Mouse (Mus musculus): ENCODE results near the gene Lmna. TPM values are rescaled to one million over a fixed set of nuclear protein-coding genes. Genes with fewer than 3 reads are reported as not detected.

Gene Lmna
- 111 and 121 TPM in 2 replicates for polyA plus RNA-seq (2015; fragmentation: Nextera tagmentation; extraction: Ambion mirVana)

- Histone ChIP-seq H3K4me3 (peak within 1 kb of the TSS; percentile 43), H3K27me3 (no peaks in the 10 kb centered on the region), H3K27ac (peak within 1 kb of the TSS; percentile 92), H3K36me3 (no peaks in the 10 kb centered on the region), H3K4me1 (peaks cover 61% of the 10 kb centered on the region), H3K4me2 (peak within 1 kb of the TSS; percentile 60), H3K9me3 (no peaks in the 10 kb centered on the region), H3K9ac (peak within 1 kb of the TSS; percentile 24)
- under 1% methylated on average over 31 of the region's 31 CpGs for WGBS
- peak; percentile 95 for ATAC-seq (ENCODE audit: borderline replicate concordance, extremely low read depth, low FRiP score, low TSS enrichment)
Observed at GRCm38 (mm10) chr3:88509692-88510420, at the start of gene Lmna. Lmna (minus strand) TSS chr3:88509956.

- Histone ChIP-seq H3K4me2 (no peak overlapping the region), H3K36me3 (peaks cover 52% of the 10 kb centered on the region), H3K4me3 (no peak overlapping the region), H3K9ac (no peak overlapping the region), H3K27ac (no peak overlapping the region), H3K4me1 (peaks cover 18% of the 10 kb centered on the region), H3K27me3 (no peaks in the 10 kb centered on the region), H3K9me3 (no peaks in the 10 kb centered on the region)
- 93% methylated on average over 8 of the region's 8 CpGs for WGBS
- ATAC-seq (ENCODE audit: borderline replicate concordance, extremely low read depth, low FRiP score, low TSS enrichment), result no peak
Observed at GRCm38 (mm10) chr3:88556616-88557015, 46.9 kb upstream of the Lmna start.

- Histone ChIP-seq H3K4me1 (peaks cover 21% of the 10 kb centered on the region), H3K27me3 (no peaks in the 10 kb centered on the region), H3K4me3 (no peak overlapping the region), H3K4me2 (no peak overlapping the region), H3K9ac (no peak overlapping the region), H3K27ac (no peak overlapping the region), H3K9me3 (no peaks in the 10 kb centered on the region), H3K36me3 (peaks cover 47% of the 10 kb centered on the region)
- ATAC-seq (ENCODE audit: borderline replicate concordance, extremely low read depth, low FRiP score, low TSS enrichment), result no peak
- 90% methylated on average over 6 of the region's 6 CpGs for WGBS
Observed at GRCm38 (mm10) chr3:88555731-88556130, 46.0 kb upstream of the Lmna start.

GRCm38 (mm10) chr3:88555069-88555605 lies 45.4 kb upstream of the Lmna start:
- no peak overlapping the region for H3K27ac ChIP-seq
- peaks cover 41% of the 10 kb centered on the region for H3K36me3 ChIP-seq
- no peak for ATAC-seq (ENCODE audit: borderline replicate concordance, extremely low read depth, low FRiP score, low TSS enrichment)
- peak overlapping the region; percentile 83 for H3K4me2 ChIP-seq
- H3K27me3 ChIP-seq, result no peaks in the 10 kb centered on the region
- H3K9ac ChIP-seq, result no peak overlapping the region
- H3K4me1 ChIP-seq, result peaks cover 21% of the 10 kb centered on the region
- whole genome bisulfite sequencing, result 84% methylated on average over 5 of the region's 5 CpGs
- H3K4me3 ChIP-seq, result peak overlapping the region; percentile 59; the same call in 1 of the 2 replicates
- no peaks in the 10 kb centered on the region for H3K9me3 ChIP-seq

GRCm38 (mm10) chr3:88553880-88554586 lies 44.3 kb upstream of the Lmna start:
- Histone ChIP-seq H3K27me3 (no peaks in the 10 kb centered on the region), H3K4me1 (peaks cover 21% of the 10 kb centered on the region), H3K4me3 (peak overlapping the region; percentile 59), H3K36me3 (peaks cover 30% of the 10 kb centered on the region), H3K27ac (peak overlapping the region; percentile 97), H3K9ac (peak overlapping the region; percentile 74), H3K9me3 (no peaks in the 10 kb centered on the region), H3K4me2 (peak overlapping the region; percentile 83)
- peak; percentile 33 for ATAC-seq (ENCODE audit: borderline replicate concordance, extremely low read depth, low FRiP score, low TSS enrichment)
- 0% methylated on average over 41 of the region's 41 CpGs for WGBS

- Histone ChIP-seq H3K27ac (peak within 1 kb of the TSS; percentile 97), H3K4me3 (peak within 1 kb of the TSS; percentile 59), H3K36me3 (peaks cover 24% of the 10 kb centered on the region), H3K4me2 (peak within 1 kb of the TSS; percentile 83), H3K9me3 (no peaks in the 10 kb centered on the region), H3K9ac (peak within 1 kb of the TSS; percentile 74), H3K27me3 (no peaks in the 10 kb centered on the region), H3K4me1 (peaks cover 25% of the 10 kb centered on the region)
- WGBS, result 2% methylated on average over 21 of the region's 37 CpGs
- peak; percentile 90 for ATAC-seq (ENCODE audit: borderline replicate concordance, extremely low read depth, low FRiP score, low TSS enrichment)
Observed at GRCm38 (mm10) chr3:88553525-88553879, 43.7 kb upstream of the Lmna start, which contains the start of gene Ubqln4. Ubqln4 (plus strand) TSS chr3:88553758.

GRCm38 (mm10) chr3:88552676-88553524 lies 43.1 kb upstream of the Lmna start, which contains the start of gene Lamtor2:
Lamtor2 (minus strand) TSS chr3:88553074.
- under 1% methylated on average over 48 of the region's 48 CpGs for WGBS

GRCm38 (mm10) chr3:88552082-88552645 lies 42.4 kb upstream of the Lmna start:
- 13% methylated on average over 16 of the region's 16 CpGs for WGBS
- no peaks in the 10 kb centered on the region for H3K9me3 ChIP-seq
- H3K4me3 ChIP-seq, result peak overlapping the region; percentile 59
- H3K4me1 ChIP-seq, result peaks cover 29% of the 10 kb centered on the region
- ATAC-seq (ENCODE audit: borderline replicate concordance, extremely low read depth, low FRiP score, low TSS enrichment), result no peak
- peak overlapping the region; percentile 88 for H3K27ac ChIP-seq
- H3K27me3 ChIP-seq, result no peaks in the 10 kb centered on the region
- H3K9ac ChIP-seq, result peak overlapping the region; percentile 59
- peaks cover 12% of the 10 kb centered on the region for H3K36me3 ChIP-seq
- H3K4me2 ChIP-seq, result peak overlapping the region; percentile 83

More at GRCm38 (mm10) chr3:88552676-88553524, 43.1 kb upstream of the Lmna start, which contains the start of gene Lamtor2:
- Histone ChIP-seq H3K4me2 (peak within 1 kb of the TSS; percentile 83), H3K27ac (peak within 1 kb of the TSS; percentile 97), H3K4me3 (peak within 1 kb of the TSS; percentile 59), H3K27me3 (no peaks in the 10 kb centered on the region), H3K36me3 (peaks cover 18% of the 10 kb centered on the region), H3K4me1 (peaks cover 28% of the 10 kb centered on the region), H3K9ac (peak within 1 kb of the TSS; percentile 74), H3K9me3 (no peaks in the 10 kb centered on the region)
- ATAC-seq (ENCODE audit: borderline replicate concordance, extremely low read depth, low FRiP score, low TSS enrichment), result peak; percentile 91

- no peak for ATAC-seq (ENCODE audit: borderline replicate concordance, extremely low read depth, low FRiP score, low TSS enrichment)
- 81% methylated on average over 4 of the region's 4 CpGs for WGBS
- Histone ChIP-seq H3K27me3 (no peaks in the 10 kb centered on the region), H3K27ac (no peak overlapping the region), H3K4me2 (peak overlapping the region; percentile 83), H3K4me3 (peak overlapping the region; percentile 59; the same call in 1 of the 2 replicates), H3K9me3 (no peaks in the 10 kb centered on the region), H3K9ac (peak overlapping the region; percentile 59; the same call in 1 of the 2 replicates), H3K36me3 (peaks cover 7% of the 10 kb centered on the region), H3K4me1 (peaks cover 33% of the 10 kb centered on the region)
Observed at GRCm38 (mm10) chr3:88551586-88551985, 41.8 kb upstream of the Lmna start.

- Histone ChIP-seq H3K36me3 (no peaks in the 10 kb centered on the region), H3K4me1 (peaks cover 27% of the 10 kb centered on the region), H3K4me3 (peak within 1 kb of the TSS; percentile 29), H3K4me2 (peak within 1 kb of the TSS; percentile 47), H3K27me3 (no peaks in the 10 kb centered on the region), H3K9me3 (no peaks in the 10 kb centered on the region), H3K27ac (peak within 1 kb of the TSS; percentile 86), H3K9ac (no peak within 1 kb of the TSS)
- ATAC-seq (ENCODE audit: borderline replicate concordance, extremely low read depth, low FRiP score, low TSS enrichment), result no peak
- WGBS, result 37% methylated on average over 18 of the region's 18 CpGs
Observed at GRCm38 (mm10) chr3:88548180-88548917, 38.6 kb upstream of the Lmna start, which contains the start of gene Rab25. Rab25 (minus strand) TSS chr3:88548300.

Measured in lung, embryonic 15.5 days (tissue).